Mouse (Mus musculus): ENCODE results near the gene Bmpr1b. TPM values are rescaled to one million over a fixed set of nuclear protein-coding genes. Genes with fewer than 3 reads are reported as not detected.
A peak's percentile ranks its signal among the peaks of the same experiment; 100 is the strongest.

Gene Bmpr1b
- polyA plus RNA-seq, 1 experiment from 2014 or later = 4.0 TPM

DNA sequence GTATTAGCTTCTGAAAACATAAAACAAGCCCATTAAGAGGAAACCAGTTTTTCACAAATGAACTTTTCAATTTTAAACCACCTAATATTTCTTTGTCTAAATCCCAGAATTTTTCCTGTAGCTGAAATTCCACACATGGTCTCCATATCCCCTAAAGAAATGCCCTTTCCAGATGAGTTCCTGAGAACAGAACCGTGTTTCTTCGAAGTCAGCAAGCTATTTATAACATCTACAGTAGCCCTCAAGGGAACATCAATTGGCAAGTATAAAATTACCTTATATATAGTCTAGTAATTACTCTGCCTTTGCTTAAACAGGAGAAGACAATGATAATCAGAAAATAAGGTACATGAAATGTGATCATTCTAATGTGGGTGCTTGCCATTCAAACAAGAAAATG is 70.1 kb downstream of the Bmpr1b start:
- H3K4me1 ChIP-seq (replicated peaks; ENCODE audit: control insufficient read depth, insufficient read depth, low read length) = no peaks in the 10 kb centered on the region
- H3K36me3 ChIP-seq (ENCODE audit: control insufficient read depth, insufficient read depth, low read length) = no peaks in the 10 kb centered on the region
- no peak overlapping the region for H3K27ac ChIP-seq (ENCODE audit: low read length)
- no peak overlapping the region for H3K9ac ChIP-seq (ENCODE audit: low read length)
- H3K4me3 ChIP-seq (ENCODE audit: low read length) = no peak overlapping the region
- H3K4me2 ChIP-seq (ENCODE audit: low read depth, low read length) = no peak overlapping the region
- 53% methylated on average over 2 of the region's 2 CpGs for WGBS
- H3K27me3 ChIP-seq (ENCODE audit: control insufficient read depth, insufficient read depth, low read depth, low read length) = no peaks in the 10 kb centered on the region
- no peak for ATAC-seq (ENCODE audit: low read depth)
- no peaks in the 10 kb centered on the region for H3K9me3 ChIP-seq (ENCODE audit: control insufficient read depth, low read length)

DNA sequence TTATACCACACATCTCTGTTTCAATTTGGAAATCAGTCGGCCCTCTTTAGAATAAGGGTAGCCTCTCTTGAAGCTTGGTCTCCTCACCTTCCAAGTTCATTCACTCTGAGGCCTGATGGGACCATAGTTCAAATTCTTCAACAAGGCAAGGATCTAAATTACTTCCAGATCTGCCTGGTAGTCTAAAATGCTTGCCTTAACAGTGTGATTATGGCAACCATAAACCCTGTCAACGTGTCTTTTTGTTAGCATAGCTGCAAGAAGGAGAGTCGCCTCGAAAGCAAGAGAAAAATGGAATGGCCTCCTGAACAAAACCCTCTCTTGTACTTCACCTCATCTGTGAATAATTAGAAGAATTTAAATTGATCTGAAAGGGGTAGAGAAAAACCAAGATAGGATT is 75.2 kb downstream of the Bmpr1b start:
- no peak overlapping the region for H3K27ac ChIP-seq (ENCODE audit: low read length)
- no peaks in the 10 kb centered on the region for H3K9me3 ChIP-seq (ENCODE audit: control insufficient read depth, low read length)
- H3K9ac ChIP-seq (ENCODE audit: low read length) = no peak overlapping the region
- H3K4me1 ChIP-seq (replicated peaks; ENCODE audit: control insufficient read depth, insufficient read depth, low read length) = no peaks in the 10 kb centered on the region
- ATAC-seq (ENCODE audit: low read depth) = no peak
- no peaks in the 10 kb centered on the region for H3K36me3 ChIP-seq (ENCODE audit: control insufficient read depth, insufficient read depth, low read length)
- no peak overlapping the region for H3K4me3 ChIP-seq (ENCODE audit: low read length)
- H3K4me2 ChIP-seq (ENCODE audit: low read depth, low read length) = no peak overlapping the region
- WGBS = 69% methylated on average over 4 of the region's 4 CpGs
- H3K27me3 ChIP-seq (ENCODE audit: control insufficient read depth, insufficient read depth, low read depth, low read length) = no peaks in the 10 kb centered on the region

DNA sequence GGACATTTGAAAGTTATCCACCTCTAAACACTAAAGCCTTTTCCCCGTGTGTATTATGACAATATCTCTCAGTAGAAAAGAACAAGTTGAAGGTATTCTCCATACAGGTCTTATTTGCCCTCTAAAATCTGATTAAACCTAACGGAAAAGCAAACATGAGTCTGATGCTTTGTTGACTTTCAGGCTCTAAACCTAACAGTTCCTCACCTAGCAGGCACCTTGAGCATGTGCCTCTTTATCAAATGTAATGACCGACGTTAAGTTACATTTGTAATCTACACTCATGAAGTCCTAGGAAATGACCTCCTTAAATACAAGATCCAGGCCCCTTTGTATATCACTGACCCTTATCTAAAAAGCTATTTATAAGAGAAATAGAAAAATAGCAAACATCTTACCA is 79.5 kb downstream of the Bmpr1b start:
- no peak overlapping the region for H3K9ac ChIP-seq (ENCODE audit: low read length)
- no peaks in the 10 kb centered on the region for H3K36me3 ChIP-seq (ENCODE audit: control insufficient read depth, insufficient read depth, low read length)

DNA sequence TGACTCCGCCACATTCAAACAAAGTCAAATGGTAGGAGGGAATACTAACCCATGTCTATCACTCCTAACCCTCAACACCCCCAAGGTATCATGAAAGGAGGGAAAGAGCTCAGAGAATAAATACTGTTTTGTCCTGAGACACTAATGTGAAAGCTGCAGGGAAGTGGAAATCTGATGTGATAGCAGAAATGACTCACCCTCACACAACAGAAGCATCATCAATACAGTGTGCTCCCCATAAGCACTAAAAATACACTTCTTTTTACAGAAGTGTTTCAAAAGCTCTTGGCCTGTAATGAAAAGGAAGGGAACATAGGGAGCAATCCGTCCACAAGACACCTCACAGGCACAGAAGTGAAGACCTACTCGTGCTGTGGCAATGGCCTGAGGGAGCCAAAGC is 83.3 kb downstream of the Bmpr1b start:
- Histone ChIP-seq H3K4me1 (replicated peaks; ENCODE audit: control insufficient read depth, insufficient read depth, low read length) (no peaks in the 10 kb centered on the region), H3K36me3 (ENCODE audit: control insufficient read depth, insufficient read depth, low read length) (no peaks in the 10 kb centered on the region), H3K4me3 (ENCODE audit: low read length) (no peak overlapping the region), H3K4me2 (ENCODE audit: low read depth, low read length) (no peak overlapping the region), H3K9ac (ENCODE audit: low read length) (no peak overlapping the region), H3K9me3 (ENCODE audit: control insufficient read depth, low read length) (no peaks in the 10 kb centered on the region), H3K27ac (ENCODE audit: low read length) (no peak overlapping the region), H3K27me3 (ENCODE audit: control insufficient read depth, insufficient read depth, low read depth, low read length) (no peaks in the 10 kb centered on the region)
- ATAC-seq (ENCODE audit: low read depth) = no peak
- WGBS = 56% methylated on average over 3 of the region's 3 CpGs

More for the DNA sequence above, 79.5 kb downstream of the Bmpr1b start:
- WGBS = 65% methylated on average over 4 of the region's 4 CpGs
- H3K27me3 ChIP-seq (ENCODE audit: control insufficient read depth, insufficient read depth, low read depth, low read length) = no peaks in the 10 kb centered on the region
- H3K4me1 ChIP-seq (replicated peaks; ENCODE audit: control insufficient read depth, insufficient read depth, low read length) = no peaks in the 10 kb centered on the region
- no peak overlapping the region for H3K4me2 ChIP-seq (ENCODE audit: low read depth, low read length)
- H3K27ac ChIP-seq (ENCODE audit: low read length) = no peak overlapping the region
- H3K9me3 ChIP-seq (ENCODE audit: control insufficient read depth, low read length) = no peaks in the 10 kb centered on the region
- no peak for ATAC-seq (ENCODE audit: low read depth)
- no peak overlapping the region for H3K4me3 ChIP-seq (ENCODE audit: low read length)

DNA sequence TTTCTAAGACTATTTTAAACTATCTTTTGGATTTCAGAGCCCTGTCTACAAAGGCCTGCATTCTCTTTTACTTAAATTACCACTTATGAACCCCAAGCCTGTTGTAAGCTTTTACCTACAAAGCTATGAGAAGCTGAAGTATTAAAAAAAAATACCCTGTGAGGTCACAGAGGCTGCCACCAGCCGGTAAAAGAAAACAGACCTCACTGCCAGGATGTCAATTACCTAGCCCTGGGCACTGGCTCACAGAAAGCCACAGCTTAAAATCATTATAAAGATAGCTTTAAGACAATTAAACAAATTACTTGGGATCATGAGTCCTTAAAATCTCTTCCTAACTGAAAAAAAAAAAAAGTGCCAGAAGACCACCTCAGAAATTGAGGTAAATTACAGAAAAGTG is 85.1 kb downstream of the Bmpr1b start:
- Histone ChIP-seq H3K27ac (ENCODE audit: low read length) (no peak overlapping the region), H3K9ac (ENCODE audit: low read length) (no peak overlapping the region), H3K36me3 (ENCODE audit: control insufficient read depth, insufficient read depth, low read length) (no peaks in the 10 kb centered on the region), H3K4me1 (replicated peaks; ENCODE audit: control insufficient read depth, insufficient read depth, low read length) (no peaks in the 10 kb centered on the region), H3K9me3 (ENCODE audit: control insufficient read depth, low read length) (no peaks in the 10 kb centered on the region), H3K4me2 (ENCODE audit: low read depth, low read length) (no peak overlapping the region), H3K27me3 (ENCODE audit: control insufficient read depth, insufficient read depth, low read depth, low read length) (no peaks in the 10 kb centered on the region), H3K4me3 (ENCODE audit: low read length) (no peak overlapping the region)
- no peak for ATAC-seq (ENCODE audit: low read depth)
- 21% methylated on average over 1 of the region's 1 CpGs for WGBS

DNA sequence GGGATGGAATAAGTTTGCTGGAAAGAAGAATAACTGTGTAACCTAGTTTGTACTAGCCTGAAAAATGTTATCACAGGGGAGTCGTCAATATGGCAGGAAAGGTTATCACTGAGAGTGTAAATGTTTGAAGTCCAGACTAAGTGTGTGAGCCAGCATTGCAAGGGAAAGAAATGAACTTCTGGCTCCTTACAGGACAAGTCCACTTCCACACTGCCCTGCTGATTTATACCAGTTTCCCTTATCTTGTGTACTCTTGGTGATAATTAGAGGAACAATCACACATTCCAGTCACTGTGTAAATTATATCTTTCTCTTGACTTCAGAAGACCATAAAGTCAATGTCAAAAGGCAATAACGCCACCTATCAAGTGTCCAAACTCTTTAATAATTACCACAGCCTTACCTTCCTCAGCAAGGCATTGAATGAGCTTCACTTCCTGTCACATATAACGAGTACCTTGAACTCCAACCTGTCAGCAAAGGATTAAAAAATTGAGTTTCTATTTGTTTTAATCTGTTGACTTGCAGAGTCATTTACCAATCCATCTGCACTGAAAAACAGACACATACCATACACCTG is 91.4 kb downstream of the Bmpr1b start:
- H3K36me3 ChIP-seq (ENCODE audit: control insufficient read depth, insufficient read depth, low read length) = no peaks in the 10 kb centered on the region
- no peak for ATAC-seq (ENCODE audit: low read depth)
- no peak overlapping the region for H3K27ac ChIP-seq (ENCODE audit: low read length)
- no peak overlapping the region for H3K4me2 ChIP-seq (ENCODE audit: low read depth, low read length)
- no peaks in the 10 kb centered on the region for H3K27me3 ChIP-seq (ENCODE audit: control insufficient read depth, insufficient read depth, low read depth, low read length)
- H3K9me3 ChIP-seq (ENCODE audit: control insufficient read depth, low read length) = no peaks in the 10 kb centered on the region
- no peaks in the 10 kb centered on the region for H3K4me1 ChIP-seq (replicated peaks; ENCODE audit: control insufficient read depth, insufficient read depth, low read length)
- no peak overlapping the region for H3K4me3 ChIP-seq (ENCODE audit: low read length)
- H3K9ac ChIP-seq (ENCODE audit: low read length) = no peak overlapping the region
- 36% methylated on average over 3 of the region's 3 CpGs for WGBS

DNA sequence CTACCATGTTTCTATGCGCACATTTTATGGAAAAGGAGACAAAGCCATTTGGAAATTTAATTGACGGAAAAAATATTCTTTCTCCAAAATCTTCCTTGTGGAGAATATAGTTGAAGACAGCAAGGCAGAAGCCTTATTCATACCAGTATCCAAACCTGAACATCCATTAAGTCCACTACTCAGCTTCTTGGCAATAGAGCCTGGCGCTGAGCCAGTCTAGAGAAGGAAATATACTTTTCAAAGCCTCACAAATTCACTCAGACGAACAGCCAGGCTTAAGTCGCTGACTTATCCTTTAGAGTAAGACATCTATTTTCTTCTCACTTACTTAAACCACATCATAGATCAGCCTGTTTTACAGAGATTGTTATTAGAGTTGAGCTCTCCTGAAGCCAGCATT is 97.6 kb downstream of the Bmpr1b start:
- Histone ChIP-seq H3K9ac (ENCODE audit: low read length) (no peak overlapping the region), H3K9me3 (ENCODE audit: control insufficient read depth, low read length) (no peaks in the 10 kb centered on the region), H3K36me3 (ENCODE audit: control insufficient read depth, insufficient read depth, low read length) (no peaks in the 10 kb centered on the region), H3K27ac (ENCODE audit: low read length) (no peak overlapping the region), H3K4me2 (ENCODE audit: low read depth, low read length) (no peak overlapping the region), H3K4me1 (replicated peaks; ENCODE audit: control insufficient read depth, insufficient read depth, low read length) (peaks cover 3% of the 10 kb centered on the region; the same call in 1 of the 2 replicates), H3K4me3 (ENCODE audit: low read length) (no peak overlapping the region), H3K27me3 (ENCODE audit: control insufficient read depth, insufficient read depth, low read depth, low read length) (no peaks in the 10 kb centered on the region)
- 0 out of 2 replicates have a peak, but pooled peaks have one; percentile 7 for ATAC-seq (ENCODE audit: low read depth)
- 59% methylated on average over 5 of the region's 5 CpGs for WGBS

DNA sequence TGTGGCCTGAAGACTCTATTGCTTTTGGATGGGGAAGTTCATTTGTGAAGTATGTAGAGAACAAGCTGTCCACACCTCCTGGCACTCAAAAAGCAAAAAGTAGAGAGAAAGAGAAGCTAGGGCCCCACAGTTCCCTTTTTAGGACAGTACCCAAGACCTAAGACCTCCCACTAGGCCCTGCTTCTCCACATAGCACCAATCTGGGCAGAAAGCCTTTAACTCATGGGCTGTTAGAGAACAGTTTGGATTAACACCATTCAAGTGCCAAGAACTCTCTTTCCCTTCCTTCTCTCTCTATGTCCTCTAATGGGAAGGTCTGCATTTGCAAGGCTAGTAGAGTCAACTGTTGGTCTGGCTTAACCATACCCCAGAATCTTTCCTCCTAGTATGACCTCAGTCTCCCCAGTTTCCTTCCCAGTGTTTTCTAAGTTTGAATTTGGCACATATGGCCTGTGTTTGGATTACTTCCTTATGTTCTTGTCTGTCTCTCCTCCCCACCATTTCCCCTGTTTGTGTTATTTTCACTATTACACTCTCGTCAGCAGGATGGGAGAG is 102.4 kb downstream of the Bmpr1b start:
- H3K27ac ChIP-seq (ENCODE audit: low read length) = peak overlapping the region; percentile 48; the same call in 1 of the 2 replicates
- no peaks in the 10 kb centered on the region for H3K27me3 ChIP-seq (ENCODE audit: control insufficient read depth, insufficient read depth, low read depth, low read length)
- no peak overlapping the region for H3K4me2 ChIP-seq (ENCODE audit: low read depth, low read length)
- ATAC-seq (ENCODE audit: low read depth) = peak; percentile 85
- no peaks in the 10 kb centered on the region for H3K36me3 ChIP-seq (ENCODE audit: control insufficient read depth, insufficient read depth, low read length)
- H3K9me3 ChIP-seq (ENCODE audit: control insufficient read depth, low read length) = no peaks in the 10 kb centered on the region
- H3K9ac ChIP-seq (ENCODE audit: low read length) = no peak overlapping the region
- WGBS = 24% methylated on average over 1 of the region's 1 CpGs
- H3K4me1 ChIP-seq (replicated peaks; ENCODE audit: control insufficient read depth, insufficient read depth, low read length) = peaks cover 7% of the 10 kb centered on the region
- no peak overlapping the region for H3K4me3 ChIP-seq (ENCODE audit: low read length)

DNA sequence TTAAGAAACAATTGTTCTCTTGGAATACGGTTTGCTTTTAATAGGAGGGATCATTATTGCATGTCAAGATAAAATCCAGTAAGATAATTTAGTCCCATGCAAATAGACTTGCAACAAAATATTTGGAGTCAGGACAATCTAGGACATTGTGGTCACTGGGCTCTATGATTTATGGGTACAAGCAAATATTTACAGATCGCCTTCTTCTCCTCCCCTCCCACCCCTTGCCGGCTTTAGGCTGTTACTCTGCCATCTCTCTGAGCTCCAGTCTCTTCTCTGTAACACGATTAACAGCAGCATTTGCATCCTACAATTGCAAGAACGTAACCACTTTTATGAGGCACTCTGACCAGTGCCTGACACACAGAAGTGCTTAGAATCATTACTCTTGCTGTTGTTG is 104.1 kb downstream of the Bmpr1b start:
- WGBS = 52% methylated on average over 5 of the region's 5 CpGs
- Histone ChIP-seq H3K9ac (ENCODE audit: low read length) (no peak overlapping the region), H3K27me3 (ENCODE audit: control insufficient read depth, insufficient read depth, low read depth, low read length) (no peaks in the 10 kb centered on the region), H3K9me3 (ENCODE audit: control insufficient read depth, low read length) (no peaks in the 10 kb centered on the region), H3K4me1 (replicated peaks; ENCODE audit: control insufficient read depth, insufficient read depth, low read length) (peaks cover 7% of the 10 kb centered on the region), H3K4me3 (ENCODE audit: low read length) (no peak overlapping the region), H3K36me3 (ENCODE audit: control insufficient read depth, insufficient read depth, low read length) (no peaks in the 10 kb centered on the region), H3K27ac (ENCODE audit: low read length) (no peak overlapping the region), H3K4me2 (ENCODE audit: low read depth, low read length) (no peak overlapping the region)
- ATAC-seq (ENCODE audit: low read depth) = no peak

Measured in lung, embryonic 16.5 days (tissue).